ENCODE assay signal across 8 mouse cellular contexts in the genomic region with DNA sequence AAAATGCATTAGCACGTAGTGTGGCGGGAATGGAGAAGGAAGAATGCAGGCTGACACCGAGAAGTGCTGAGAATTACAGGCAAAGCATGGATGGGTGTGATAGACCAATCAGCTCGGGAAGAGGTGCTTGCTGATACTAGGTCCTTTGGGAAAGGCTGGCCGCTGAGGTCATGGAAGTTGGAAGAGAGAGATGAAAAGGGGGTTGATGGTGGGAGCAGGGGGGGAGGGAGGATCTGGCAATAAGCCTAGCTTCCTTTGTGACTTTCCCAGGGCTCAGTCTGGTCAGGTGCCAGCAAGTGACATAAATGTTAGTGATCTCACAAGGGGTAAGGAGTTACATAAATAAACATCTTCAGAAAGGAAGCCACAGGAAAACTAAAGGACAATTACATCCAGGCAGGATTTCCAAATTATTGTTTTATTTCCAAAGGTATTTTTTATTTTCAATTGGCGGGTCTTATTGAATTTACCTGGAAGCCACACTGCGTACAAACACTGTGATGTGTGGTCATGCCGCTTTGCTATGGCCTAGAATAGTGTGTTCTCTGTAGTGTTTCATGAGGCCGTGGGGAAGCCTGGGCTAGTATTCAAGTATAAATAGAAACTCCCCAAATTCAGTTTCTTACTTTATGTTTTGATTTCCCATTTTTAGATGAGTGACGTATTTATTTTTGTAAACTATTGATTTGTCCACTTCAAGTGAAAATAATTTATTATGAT. TPM values are rescaled to one million over a fixed set of nuclear protein-coding genes. Genes with fewer than 3 reads are reported as not detected.
A peak's percentile ranks its signal among the peaks of the same experiment; 100 is the strongest.
DNase-seq lines count a peak whose midpoint lies in the region; ATAC-seq and TF ChIP-seq lines count a peak whose summit lies in the region.

No protein-coding gene starts in this region.

- peak overlapping the region; percentile 85 for H3K27ac ChIP-seq in heart, embryonic 13.5 days (replicated peaks)
- 0 out of 2 replicates have a peak overlapping the region, but pooled peaks have one; percentile 12 for H3K27ac ChIP-seq in lung, embryonic 14.5 days (ENCODE audit: low read depth)

- peaks cover 16% of the 10 kb centered on the region for H3K4me1 ChIP-seq in heart, embryonic 13.5 days
- H3K4me1 ChIP-seq in lung, embryonic 14.5 days (ENCODE audit: insufficient read depth), result peaks cover 6% of the 10 kb centered on the region; the same call in 1 of the 2 replicates

- WGBS in heart, embryonic 13.5 days, result 36% methylated on average over 10 of the region's 10 CpGs
- WGBS in lung, embryonic 14.5 days, result 42% methylated on average over 10 of the region's 10 CpGs

- H3K36me3 ChIP-seq in heart, embryonic 13.5 days, result peaks cover 36% of the 10 kb centered on the region
- no peaks in the 10 kb centered on the region for H3K36me3 ChIP-seq in lung, embryonic 14.5 days (ENCODE audit: insufficient read depth)

- peak overlapping the region; percentile 34 for H3K4me2 ChIP-seq in heart, embryonic 13.5 days
- H3K4me2 ChIP-seq in lung, embryonic 14.5 days, result no peak overlapping the region

- no peak for TF ChIP-seq CTCF in lung, embryonic 14.5 days (IDR thresholded peaks at IDR 0.05; ENCODE audit: low read depth)

- H3K4me3 ChIP-seq in heart, embryonic 13.5 days, result no peak overlapping the region
- no peak overlapping the region for H3K4me3 ChIP-seq in lung, embryonic 14.5 days (ENCODE audit: low read depth, low read length)

- H3K9me3 ChIP-seq in heart, embryonic 13.5 days, result no peaks in the 10 kb centered on the region
- H3K9me3 ChIP-seq in lung, embryonic 14.5 days (ENCODE audit: low read depth, low read length), result no peaks in the 10 kb centered on the region

- DNase-seq in adrenal gland, postnatal 10 days, result peak; percentile 10
- no peak for DNase-seq in adrenal gland, postnatal 36 days
- peak; percentile 58 for DNase-seq in MN1 (ENCODE audit: low spot score)
- DNase-seq in lung, embryonic 14.5 days, result peak; percentile 91
- no peak for DNase-seq in thymus, postnatal 10 days (ENCODE audit: low spot score in 2 of 2)
- no peak for DNase-seq in urinary bladder, adult 2 months (ENCODE audit: low spot score)
- no peak for DNase-seq in urinary bladder, postnatal 14 days (ENCODE audit: low spot score)

- peak; percentile 80 for ATAC-seq in heart, embryonic 13.5 days (ENCODE audit: extremely low read depth, insufficient number of reproducible peaks, low FRiP score, low TSS enrichment)
- ATAC-seq in lung, embryonic 14.5 days (ENCODE audit: insufficient read depth), result peak; percentile 82

- no peaks in the 10 kb centered on the region for H3K27me3 ChIP-seq in heart, embryonic 13.5 days (replicated peaks)
- no peaks in the 10 kb centered on the region for H3K27me3 ChIP-seq in lung, embryonic 14.5 days (ENCODE audit: insufficient read depth, low read length)

- H3K9ac ChIP-seq in heart, embryonic 13.5 days, result no peak overlapping the region
- no peak overlapping the region for H3K9ac ChIP-seq in lung, embryonic 14.5 days

RNA-seq across cellular contexts. Expression of a gene that starts 38.7 kb away (rescaled TPM):
- total RNA-seq in adrenal gland, postnatal 10 days (2021), result under 1 TPM; 0.24 to 0.30 TPM
- under 1 TPM; 0.13 to 0.33 TPM for total RNA-seq in adrenal gland, postnatal 36 days (2021)
- polyA plus RNA-seq in heart, embryonic 13.5 days (2015; fragmentation: Nextera tagmentation; extraction: Ambion mirVana), result 0.11 and 0.19 TPM in 2 replicates
- polyA plus RNA-seq in lung, embryonic 14.5 days (2014; fragmentation: Nextera tagmentation; extraction: Ambion mirVana), result 0.18 TPM in 1 of 2 replicates, not detected in the other
- polyA plus RNA-seq in urinary bladder, adult 2 months (2012; rRNA removed), result 0.04 and 0.10 TPM in 2 replicates

Comparison
In these comparisons a context has a peak if more than half of its experiments do, and no peak if none do; other contexts are left out.
1. DNase-seq: peak in adrenal gland, postnatal 10 days (single experiment), MN1 (single experiment) and lung, embryonic 14.5 days (single experiment); none in adrenal gland, postnatal 36 days (0 of 2), thymus, postnatal 10 days (0 of 2), urinary bladder, adult 2 months (single experiment) and urinary bladder, postnatal 14 days (single experiment).